Mouse (Mus musculus) T-helper 2 cell (primary cell): ENCODE data around the gene Kcnn1.
"Not testable (repeated sequence)": the region's sequence is repeated elsewhere in the genome, so short reads cannot be mapped to it uniquely, and the experiment has no call there.

Experiments
- in situ Hi-C: fragments of 300-600 bp; cut with MboI, MseI; formaldehyde crosslinking; loops from one replicate; pipeline ENCODE4 v1.15.1; 2025; ENCODE audit warnings: high pct_unique_total_duplicates

Gene Kcnn1

GRCm38 (mm10) chr8:70844523-70844922 is 18.5 kb downstream of the Kcnn1 start:
- in situ Hi-C loops: no loop called here

- in situ Hi-C loops: no loop called here
Observed at GRCm38 (mm10) chr8:70843941-70844340, 19.1 kb downstream of the Kcnn1 start.

GRCm38 (mm10) chr8:70843214-70843773 is 19.8 kb downstream of the Kcnn1 start:
- in situ Hi-C loops: no loop called here

GRCm38 (mm10) chr8:70842484-70842883 is 20.6 kb downstream of the Kcnn1 start:
- in situ Hi-C loops: no loop called here

GRCm38 (mm10) chr8:70841147-70842072 is 21.6 kb downstream of the Kcnn1 start:
- in situ Hi-C loops: no loop called here

- in situ Hi-C loops: no loop called here
Observed at GRCm38 (mm10) chr8:70840590-70840989, 22.5 kb downstream of the Kcnn1 start.

GRCm38 (mm10) chr8:70839408-70840351 is 23.4 kb downstream of the Kcnn1 start, which contains the start of gene Arrdc2:
TSS of gene Arrdc2 (minus strand) at chr8:70839720.
- in situ Hi-C loops: loop anchor here (10.0 kb wide), 1 partner anchor 65 kb away; the partner anchor contains the start of gene Pik3r2

- in situ Hi-C loops: loop anchor here (10.0 kb wide), 1 partner anchor 64 kb away; the partner anchor contains the start of gene Pik3r2
Observed at GRCm38 (mm10) chr8:70838654-70839407, 24.2 kb downstream of the Kcnn1 start.

- in situ Hi-C loops: loop anchor here (10.0 kb wide), 1 partner anchor 62 kb away; the partner anchor contains the start of gene Pik3r2
Observed at GRCm38 (mm10) chr8:70836666-70837065, 26.4 kb downstream of the Kcnn1 start.

GRCm38 (mm10) chr8:70834071-70834470 is 29.0 kb downstream of the Kcnn1 start:
- in situ Hi-C loops: loop anchor here (10.0 kb wide), 1 partner anchor 59 kb away; the partner anchor contains the start of gene Pik3r2

- in situ Hi-C loops: loop anchor here (10.0 kb wide), 1 partner anchor 59 kb away; the partner anchor contains the start of gene Pik3r2
Observed at GRCm38 (mm10) chr8:70833520-70833919, 29.5 kb downstream of the Kcnn1 start.

- in situ Hi-C loops: loop anchor here (10.0 kb wide), 1 partner anchor 58 kb away; the partner anchor contains the start of gene Pik3r2
Observed at GRCm38 (mm10) chr8:70833018-70833482, 30.0 kb downstream of the Kcnn1 start.

GRCm38 (mm10) chr8:70832371-70832770 is 30.7 kb downstream of the Kcnn1 start:
- in situ Hi-C loops: loop anchor here (10.0 kb wide), 1 partner anchor 58 kb away; the partner anchor contains the start of gene Pik3r2

- in situ Hi-C loops: loop anchor here (10.0 kb wide), 1 partner anchor 57 kb away; the partner anchor contains the start of gene Pik3r2
Observed at GRCm38 (mm10) chr8:70831517-70831916, 31.5 kb downstream of the Kcnn1 start.

GRCm38 (mm10) chr8:70827796-70828195 is 35.3 kb downstream of the Kcnn1 start:
- in situ Hi-C loops: no loop called here

- in situ Hi-C loops: no loop called here
Observed at GRCm38 (mm10) chr8:70827010-70827409, 36.0 kb downstream of the Kcnn1 start.

- in situ Hi-C loops: no loop called here
Observed at GRCm38 (mm10) chr8:70825816-70826215, 37.2 kb downstream of the Kcnn1 start.

GRCm38 (mm10) chr8:70823802-70824201 is 39.3 kb downstream of the Kcnn1 start:
- in situ Hi-C loops: no loop called here

GRCm38 (mm10) chr8:70822594-70822993 is 40.5 kb downstream of the Kcnn1 start:
- in situ Hi-C loops: not testable (repeated sequence)

GRCm38 (mm10) chr8:70821992-70822391 is 41.1 kb downstream of the Kcnn1 start:
- in situ Hi-C loops: no loop called here
